Mouse (Mus musculus): Measurements from ENCODE around the gene Olfr1197.

DNA sequence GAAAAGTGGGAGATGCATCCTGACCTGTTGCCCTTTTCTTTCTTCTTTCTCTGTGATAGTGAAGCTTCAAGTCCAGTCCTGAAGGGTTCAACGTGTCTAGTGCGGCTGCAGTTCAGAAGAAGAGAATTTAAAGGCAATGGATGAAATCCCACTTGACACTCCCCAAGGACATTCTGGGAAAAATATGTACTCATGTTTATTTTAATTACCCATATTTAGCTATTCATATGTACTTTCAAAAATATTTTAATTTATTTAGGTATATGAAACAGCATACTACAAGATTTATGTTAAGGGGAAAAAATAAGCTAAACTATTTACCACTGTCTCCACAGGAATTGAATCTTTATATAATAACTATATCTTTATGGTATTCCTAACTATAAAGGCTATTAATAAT, 19.1 kb upstream of the Olfr1197 start, which contains the start of gene Olfr1198:
- TF ChIP-seq CTCF (IDR thresholded peaks at IDR 0.05; ENCODE audit: borderline replicate concordance, insufficient read depth, low read depth, low read length) = no peak
- no peak for TF ChIP-seq POLR2A (IDR thresholded peaks at IDR 0.05; ENCODE audit: borderline replicate concordance, insufficient read depth, low read length)

Data from cerebellum, adult 2 months (tissue).